Mouse (Mus musculus) lung, postnatal 4 days (tissue): ENCODE measurements at regions not wholly inside any gene's neighbourhood (a gene's known extent, or its start where the extent isn't known, plus 50 kb on each side); places are given as distances from the start of the nearest gene placed in this dataset.
A peak's percentile ranks its signal among the peaks of the same experiment; 100 is the strongest.

Experiments used
- DNase-seq, 2 experiments: peaks; one replicate each; pipeline ENCODE4 v3.0.0; 2021

DNA sequence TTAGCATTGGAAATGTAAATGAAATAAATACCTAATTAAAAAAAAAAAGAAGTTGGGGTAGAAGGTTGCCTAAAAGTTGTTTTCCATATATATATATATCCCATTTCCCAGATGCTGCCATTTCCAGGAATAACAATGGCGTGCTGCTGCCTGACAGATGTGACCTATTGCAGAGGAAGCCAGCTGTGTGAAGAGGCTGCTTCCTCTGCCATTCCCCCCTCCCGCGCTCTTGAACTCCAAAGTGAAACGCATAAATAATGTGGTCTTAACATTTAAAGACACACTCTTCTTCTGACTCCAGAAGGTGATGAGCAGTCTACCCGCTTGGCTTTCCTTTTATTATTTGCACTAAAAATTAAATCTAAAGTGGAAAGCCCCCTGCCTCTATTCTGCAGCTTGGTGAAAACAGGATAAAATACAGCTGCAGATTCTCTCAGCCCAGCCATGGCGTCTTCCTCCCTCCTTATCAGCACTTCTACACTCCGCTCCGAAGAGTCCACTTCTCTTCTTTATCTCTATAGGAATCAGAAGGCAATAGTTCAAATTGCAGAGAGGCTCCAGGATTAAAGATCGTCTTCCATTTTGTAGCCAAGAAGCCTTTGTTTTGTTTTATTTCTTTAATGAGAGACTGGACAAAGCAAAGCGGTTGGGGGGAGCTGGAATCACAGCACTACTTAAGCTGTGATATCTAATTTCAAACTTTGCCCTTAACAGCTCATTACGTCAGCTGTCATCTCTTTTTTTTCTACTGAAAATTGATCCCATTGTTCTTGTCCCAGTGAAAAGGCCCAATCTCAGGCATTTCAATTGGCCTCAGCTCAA lies 385.1 kb downstream of the Rapgef2 start:
- DNase-seq = no peak

- no peak for DNase-seq
Observed at GRCm38 (mm10) chr3:78899446-78900230, 386.7 kb downstream of the Rapgef2 start.

- no peak for DNase-seq
Observed at GRCm38 (mm10) chr3:78889326-78889725, 397.0 kb downstream of the Rapgef2 start.

DNA sequence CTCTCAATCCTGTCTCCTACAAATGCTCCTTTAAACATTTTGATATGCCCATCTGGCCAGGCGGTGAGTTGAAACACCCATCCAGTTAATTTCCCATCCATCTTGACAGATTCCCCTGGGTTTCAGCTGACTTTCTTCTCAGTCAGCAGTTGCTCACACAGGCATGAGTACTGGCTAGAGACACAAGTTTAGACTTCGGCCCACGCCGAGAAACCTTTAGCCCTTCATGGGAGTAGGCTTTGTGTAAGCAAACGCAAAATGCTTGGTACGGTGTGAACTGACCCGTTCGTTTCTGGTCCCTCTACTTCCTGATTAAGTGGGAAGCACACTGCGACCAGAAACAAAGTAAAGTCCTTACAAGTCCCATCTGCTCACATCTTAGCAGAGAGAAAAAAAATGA lies 401.6 kb downstream of the Rapgef2 start:
- DNase-seq = peak in 1 of 2 experiments; percentile 40

DNA sequence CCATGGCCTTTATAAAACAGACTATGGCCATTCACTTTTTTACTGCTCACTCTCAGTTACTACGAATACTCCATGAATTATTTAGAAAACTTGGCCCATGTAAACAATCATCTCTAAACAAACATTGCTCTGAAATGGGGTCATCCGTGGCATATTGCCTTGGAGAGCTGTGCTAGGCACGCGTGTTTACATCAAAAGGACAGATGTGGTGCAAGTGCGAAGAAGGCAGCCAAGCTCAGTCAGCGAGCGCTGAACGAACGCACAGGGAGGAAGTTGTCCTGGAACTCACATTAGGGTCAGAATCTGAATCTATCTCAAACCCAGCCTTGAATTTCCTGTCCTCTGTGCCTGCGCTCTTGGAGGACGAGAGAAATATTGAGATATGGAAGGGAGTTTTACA lies 402.3 kb downstream of the Rapgef2 start:
- peak; percentile 9 to 52 for DNase-seq

GRCm38 (mm10) chr3:78880072-78880471 lies 406.2 kb downstream of the Rapgef2 start:
- no peak for DNase-seq

GRCm38 (mm10) chr3:78877323-78877722 lies 409.0 kb downstream of the Rapgef2 start:
- no peak for DNase-seq

DNA sequence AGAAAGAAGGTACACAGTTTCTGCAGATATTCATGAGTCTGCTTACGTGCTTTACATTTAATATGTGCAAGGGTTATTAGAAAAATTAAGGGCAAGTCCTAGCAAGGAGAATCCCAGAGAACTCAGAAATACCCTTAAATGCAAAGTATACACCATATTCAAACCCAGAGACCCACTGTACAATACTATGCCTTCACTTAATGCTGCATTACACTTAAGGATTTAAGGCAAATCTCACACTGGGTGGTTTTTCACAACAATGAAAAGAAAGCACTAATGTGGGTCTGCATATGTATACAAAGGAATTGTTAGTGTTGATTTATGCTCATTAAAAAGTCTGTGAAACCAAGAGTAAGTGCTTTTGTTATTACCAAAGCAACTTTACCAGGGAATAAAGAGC lies 419.4 kb downstream of the Rapgef2 start:
- DNase-seq = no peak

- DNase-seq = no peak
Observed at GRCm38 (mm10) chr3:78866083-78866726, 420.1 kb downstream of the Rapgef2 start.

DNA sequence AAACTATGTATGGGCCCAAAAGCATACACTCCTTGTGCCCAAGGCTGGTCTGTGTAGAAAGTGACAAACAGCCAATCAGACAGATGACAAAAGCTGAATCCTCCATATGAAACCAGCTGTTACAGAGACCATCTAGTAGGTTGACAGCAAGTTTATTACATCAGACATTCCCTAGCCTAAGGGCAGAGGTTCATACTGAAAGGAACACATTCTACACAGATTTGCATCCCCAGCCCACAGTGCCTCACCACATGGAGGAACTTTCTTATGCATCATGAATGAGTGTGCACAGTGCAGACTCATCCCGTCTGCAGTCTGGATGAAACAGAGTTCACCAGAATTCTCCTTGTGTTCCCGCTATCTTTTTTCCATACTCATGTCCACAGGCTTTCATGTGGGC lies 423.3 kb downstream of the Rapgef2 start:
- DNase-seq = no peak

GRCm38 (mm10) chr3:78846617-78847318 lies 439.5 kb downstream of the Rapgef2 start:
- DNase-seq = no peak

GRCm38 (mm10) chr3:78841173-78841572 lies 445.1 kb downstream of the Rapgef2 start:
- no peak for DNase-seq

DNA sequence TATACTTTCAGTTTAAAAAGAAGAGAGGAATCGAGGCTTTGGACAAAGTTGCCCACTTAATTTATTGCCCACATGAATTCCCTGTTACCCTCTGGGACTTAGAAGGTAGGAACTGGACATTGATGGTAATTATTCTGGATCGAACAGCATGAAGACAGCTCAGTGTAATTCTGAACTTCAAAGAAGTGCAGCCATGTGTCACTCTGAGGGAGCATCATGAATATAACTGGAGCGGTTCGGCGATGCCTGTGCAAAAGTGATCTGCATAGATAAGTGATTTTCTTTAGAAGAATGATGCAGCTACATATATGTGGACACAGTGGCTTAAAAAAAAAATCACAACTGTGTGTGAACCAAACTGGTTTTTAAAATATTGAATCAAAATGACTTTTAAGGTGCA lies 449.5 kb downstream of the Rapgef2 start:
- no peak for DNase-seq

DNA sequence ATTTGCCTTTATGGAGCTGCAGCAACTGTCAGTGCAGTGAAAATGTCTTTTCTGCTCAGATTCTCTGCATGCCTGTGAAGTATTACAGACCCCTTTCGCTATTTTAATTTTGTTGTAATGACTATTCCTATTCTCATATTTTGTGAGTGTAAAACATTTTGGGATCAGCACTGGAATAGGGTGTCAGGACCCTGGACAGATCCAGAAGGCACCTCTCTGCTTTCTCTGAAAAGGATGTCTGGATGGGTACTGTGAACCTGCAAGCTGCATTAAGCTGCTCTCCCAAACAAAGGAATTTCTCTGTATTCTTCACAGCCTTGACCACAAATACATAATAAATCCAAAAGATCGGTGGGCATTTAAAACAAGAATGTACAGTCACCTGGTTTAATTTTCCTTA lies 460.8 kb downstream of the Rapgef2 start:
- peak in 1 of 2 experiments; percentile 18 for DNase-seq

DNA sequence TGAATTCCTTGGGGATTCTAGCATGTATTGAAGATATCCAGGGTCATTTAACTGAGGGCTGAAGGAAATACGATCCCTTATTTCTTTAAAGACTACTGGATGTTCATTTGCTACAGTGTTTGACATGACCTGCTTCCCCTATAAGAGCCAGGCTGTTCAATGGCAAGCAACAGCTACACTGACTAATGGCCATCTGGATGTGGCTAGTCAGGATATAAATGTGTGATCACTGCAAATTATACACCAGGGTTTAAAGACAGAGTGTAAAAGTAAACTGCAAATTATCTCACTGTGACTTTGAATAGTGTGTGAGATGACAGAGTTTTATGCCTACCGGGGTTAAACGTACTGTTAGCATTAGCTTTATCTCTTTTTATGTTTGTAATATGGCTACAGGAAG lies 473.9 kb downstream of the Rapgef2 start:
- no peak for DNase-seq

GRCm38 (mm10) chr3:78810431-78811152 lies 475.7 kb downstream of the Rapgef2 start:
- no peak for DNase-seq

GRCm38 (mm10) chr3:78803176-78803575 lies 483.1 kb downstream of the Rapgef2 start:
- no peak for DNase-seq

DNA sequence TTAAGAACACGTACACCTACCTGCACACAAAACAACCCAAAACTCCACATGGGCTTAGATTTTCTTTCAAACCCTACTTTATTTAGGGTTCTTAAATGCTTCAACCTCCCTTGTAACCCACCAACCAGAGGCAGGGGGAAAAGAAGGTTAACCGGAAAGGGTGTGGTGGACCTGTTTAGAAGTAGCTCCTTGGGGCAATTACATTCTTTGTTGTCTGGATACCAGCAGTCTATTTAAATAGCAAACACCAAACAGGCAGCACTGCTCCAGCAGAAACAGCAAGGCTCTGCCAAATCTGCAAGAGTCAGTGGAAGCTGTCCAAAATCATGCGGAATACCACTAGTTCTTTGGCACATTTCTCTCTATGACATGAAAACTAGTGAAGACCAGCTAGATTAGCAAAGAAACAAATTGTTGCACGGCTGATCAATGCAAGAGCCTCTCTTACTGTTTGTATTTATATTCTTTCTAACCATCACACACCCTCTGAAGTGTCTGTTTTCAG lies 490.3 kb downstream of the Rapgef2 start:
- DNase-seq = no peak

GRCm38 (mm10) chr3:78792440-78793057 lies 493.8 kb downstream of the Rapgef2 start:
- no peak for DNase-seq

- DNase-seq = no peak
Observed at GRCm38 (mm10) chr3:78782766-78783165, 503.6 kb downstream of the Rapgef2 start.

DNA sequence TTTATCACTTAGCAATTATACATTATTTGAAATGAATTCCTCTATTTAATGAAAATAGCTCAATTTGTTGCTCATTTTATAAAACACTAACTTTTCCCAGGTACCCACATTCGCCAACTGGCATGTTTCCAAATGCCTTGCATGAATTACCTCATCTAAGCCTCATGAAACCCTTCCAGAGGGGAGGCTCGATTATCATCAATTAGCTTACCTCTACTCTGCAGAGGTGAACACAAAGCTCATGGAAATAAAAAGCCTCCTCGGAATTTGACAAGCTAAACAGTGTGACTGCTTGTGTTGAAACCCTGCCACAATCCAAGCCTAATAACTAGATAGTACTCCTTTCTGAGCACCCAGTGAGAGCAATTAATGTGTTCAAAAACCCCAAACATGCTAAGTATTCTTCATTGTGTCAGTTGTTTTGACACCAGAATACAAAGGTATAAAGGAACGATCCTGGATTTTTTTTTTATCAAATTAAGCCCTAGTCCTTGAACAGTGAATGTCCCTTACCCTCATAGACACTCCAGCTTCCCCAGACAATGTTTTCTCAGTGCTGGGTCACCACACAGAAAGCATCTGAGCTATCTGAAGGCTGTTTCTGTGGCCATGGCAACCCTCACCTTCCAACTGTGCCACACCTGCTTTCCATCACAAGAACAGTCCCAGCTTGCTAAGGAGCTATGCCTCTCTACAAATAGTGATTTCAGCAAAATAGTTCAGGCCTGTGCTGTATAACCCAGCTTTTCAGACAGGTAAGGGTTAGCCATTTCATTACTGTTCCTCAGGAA lies 530.4 kb downstream of the Rapgef2 start:
- no peak for DNase-seq
